In genomic region chr16:77329711-77330530, GRCm38 (mm10) we compare ENCODE assay signal across 8 mouse cellular contexts.
DNase-seq lines count a peak whose midpoint lies in the region; ATAC-seq lines count a peak whose summit lies in the region.

No protein-coding gene starts in this region.

- ATAC-seq in heart, embryonic 12.5 days (ENCODE audit: insufficient number of reproducible peaks, low FRiP score) = peak; percentile 79
- peak; percentile 48; the same call in 1 of the 2 replicates for ATAC-seq in kidney, embryonic 16.5 days (ENCODE audit: low FRiP score, low TSS enrichment)

- H3K4me2 ChIP-seq in heart, embryonic 12.5 days = peak overlapping the region; percentile 75
- H3K4me2 ChIP-seq in kidney, embryonic 16.5 days (replicated peaks; ENCODE audit: low read depth, low read length) = peak overlapping the region; percentile 69

- peak overlapping the region; percentile 83 for H3K9ac ChIP-seq in heart, embryonic 12.5 days
- H3K9ac ChIP-seq in kidney, embryonic 16.5 days (replicated peaks; ENCODE audit: low read length) = peak overlapping the region; percentile 80

- peaks cover 15% of the 10 kb centered on the region for H3K36me3 ChIP-seq in heart, embryonic 12.5 days
- no peaks in the 10 kb centered on the region for H3K36me3 ChIP-seq in kidney, embryonic 16.5 days (ENCODE audit: insufficient read depth, low read length)

- peak overlapping the region; percentile 64 for H3K4me3 ChIP-seq in heart, embryonic 12.5 days
- peak overlapping the region; percentile 59 for H3K4me3 ChIP-seq in kidney, embryonic 16.5 days (ENCODE audit: low read length)

- H3K4me1 ChIP-seq in heart, embryonic 12.5 days (replicated peaks) = peaks cover 3% of the 10 kb centered on the region; the same call in 1 of the 2 replicates
- peaks cover 13% of the 10 kb centered on the region for H3K4me1 ChIP-seq in kidney, embryonic 16.5 days (ENCODE audit: insufficient read depth, low read length)

- no peaks in the 10 kb centered on the region for H3K9me3 ChIP-seq in heart, embryonic 12.5 days (replicated peaks)
- H3K9me3 ChIP-seq in kidney, embryonic 16.5 days (ENCODE audit: low read length) = 0 out of 2 replicates have a peak, but pooled peaks cover 4% of the 10 kb centered on the region

- no peaks in the 10 kb centered on the region for H3K27me3 ChIP-seq in heart, embryonic 12.5 days (replicated peaks)
- H3K27me3 ChIP-seq in kidney, embryonic 16.5 days (ENCODE audit: insufficient read depth, low read length) = no peaks in the 10 kb centered on the region

- H3K27ac ChIP-seq in heart, embryonic 12.5 days (ENCODE audit: poor library complexity, severe bottlenecking) = peak overlapping the region; percentile 99
- peak overlapping the region; percentile 96 for H3K27ac ChIP-seq in kidney, embryonic 16.5 days (ENCODE audit: low read length)

- peak; percentile 57 for DNase-seq in NIH3T3 (ENCODE audit: low read depth)
- DNase-seq in embryo, embryonic 10.5 days (ENCODE audit: low spot score) = peak; percentile 74
- peak; percentile 34 for DNase-seq in lung, postnatal 10 days
- DNase-seq in ovary, postnatal 36 days (ENCODE audit: low spot score) = peak; percentile 28
- DNase-seq in right cerebral cortex, adult 18-20 months = no peak
- no peak for DNase-seq in B cell, adult 2 months

- 15% methylated on average over 10 of the region's 10 CpGs for WGBS in heart, embryonic 12.5 days
- whole genome bisulfite sequencing in kidney, embryonic 16.5 days = 5% methylated on average over 10 of the region's 10 CpGs

Comparison
In these comparisons a context has a peak if more than half of its experiments do, and no peak if none do; other contexts are left out.
1. DNase-seq: peak in NIH3T3 (single experiment), embryo, embryonic 10.5 days (single experiment), lung, postnatal 10 days (single experiment) and ovary, postnatal 36 days (single experiment); none in right cerebral cortex, adult 18-20 months (single experiment) and B cell, adult 2 months (0 of 2).